8 mouse cellular contexts compared by ENCODE assay signal in the genomic region with DNA sequence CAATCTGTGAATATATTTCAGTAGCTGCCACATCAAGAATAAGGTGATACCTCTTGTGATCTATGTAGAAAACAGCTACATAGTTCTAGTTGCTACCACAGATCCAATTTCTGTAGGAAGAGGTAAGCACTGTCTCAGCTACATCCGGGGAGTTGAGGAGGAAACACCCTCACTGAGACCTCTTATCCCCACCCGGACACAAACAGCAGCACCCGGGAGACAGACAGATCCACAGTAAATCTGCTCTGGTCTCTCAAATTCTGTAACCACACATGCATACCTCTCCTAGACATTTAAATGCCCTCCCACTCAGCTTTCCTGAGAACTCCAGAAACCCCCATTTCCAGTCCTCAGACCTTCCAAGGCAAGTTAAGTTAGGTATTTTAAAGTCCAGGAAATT. TPM values are rescaled to one million over a fixed set of nuclear protein-coding genes. Genes with fewer than 3 reads are reported as not detected.
DNase-seq lines count a peak whose midpoint lies in the region; ATAC-seq and TF ChIP-seq lines count a peak whose summit lies in the region.

No protein-coding gene starts in this region.

- no peaks in the 10 kb centered on the region for H3K9me3 ChIP-seq in heart, embryonic 13.5 days
- H3K9me3 ChIP-seq in forebrain, embryonic 13.5 days (replicated peaks), result no peaks in the 10 kb centered on the region

- H3K79me2 ChIP-seq in myocyte (ENCODE audit: control insufficient read depth, insufficient read depth), result no peaks in the 10 kb centered on the region

- H3K27ac ChIP-seq in heart, embryonic 13.5 days (replicated peaks), result peak overlapping the region; percentile 98
- no peak overlapping the region for H3K27ac ChIP-seq in forebrain, embryonic 13.5 days

- H3K4me2 ChIP-seq in heart, embryonic 13.5 days, result peak overlapping the region; percentile 80
- H3K4me2 ChIP-seq in forebrain, embryonic 13.5 days, result peak overlapping the region; percentile 76
- H3K4me2 ChIP-seq in myocyte (ENCODE audit: low read depth), result peak overlapping the region; percentile 89

- peak overlapping the region; percentile 93 for H3K9ac ChIP-seq in heart, embryonic 13.5 days
- H3K9ac ChIP-seq in forebrain, embryonic 13.5 days, result peak overlapping the region; percentile 61; the same call in 1 of the 2 replicates

- WGBS in heart, embryonic 13.5 days, result 5% methylated on average over 3 of the region's 3 CpGs
- WGBS in forebrain, embryonic 13.5 days, result 48% methylated on average over 3 of the region's 3 CpGs

- H3K4me1 ChIP-seq in heart, embryonic 13.5 days, result peaks cover 49% of the 10 kb centered on the region
- peaks cover 8% of the 10 kb centered on the region for H3K4me1 ChIP-seq in forebrain, embryonic 13.5 days

- H3K36me3 ChIP-seq in heart, embryonic 13.5 days, result no peaks in the 10 kb centered on the region
- no peaks in the 10 kb centered on the region for H3K36me3 ChIP-seq in forebrain, embryonic 13.5 days (ENCODE audit: poor library complexity, severe bottlenecking)
- no peaks in the 10 kb centered on the region for H3K36me3 ChIP-seq in myocyte (ENCODE audit: control insufficient read depth, insufficient read depth)

- no peak for DNase-seq in heart, adult 8-10 months (ENCODE audit: low spot score)
- DNase-seq in kidney, postnatal 4 days, result peak; percentile 4 to 24
- DNase-seq in layer of hippocampus, adult 8-10 months (ENCODE audit: low spot score in 2 of 2), result no peak
- no peak for DNase-seq in layer of hippocampus, adult 9-11 months
- DNase-seq in ovary, postnatal 36 days (ENCODE audit: low spot score), result no peak

- H3ac ChIP-seq in myocyte (ENCODE audit: control insufficient read depth, insufficient read length), result peak overlapping the region; percentile 12

- TF ChIP-seq POLR2A in myocyte (IDR thresholded peaks at IDR 0.05; ENCODE audit: insufficient read length, low read depth), result no peak

- no peaks in the 10 kb centered on the region for H3K27me3 ChIP-seq in heart, embryonic 13.5 days (replicated peaks)
- 0 out of 2 replicates have a peak, but pooled peaks cover 2% of the 10 kb centered on the region for H3K27me3 ChIP-seq in forebrain, embryonic 13.5 days
- no peaks in the 10 kb centered on the region for H3K27me3 ChIP-seq in myocyte (ENCODE audit: control insufficient read depth, insufficient read depth, insufficient read length)

- H3K4me3 ChIP-seq in heart, embryonic 13.5 days, result peak overlapping the region; percentile 89
- no peak overlapping the region; the same call in 1 of the 2 replicates for H3K4me3 ChIP-seq in forebrain, embryonic 13.5 days
- H3K4me3 ChIP-seq in myocyte, result peak overlapping the region; percentile 73

- no peak for ATAC-seq in heart, embryonic 13.5 days (ENCODE audit: extremely low read depth, insufficient number of reproducible peaks, low FRiP score, low TSS enrichment)
- ATAC-seq in forebrain, embryonic 13.5 days, result no peak

TF ChIP-seq in myocyte, 11 proteins besides CTCF, POLR2A, EP300 and RAD21:
- TF ChIP-seq USF1 (IDR thresholded peaks at IDR 0.05; ENCODE audit: low read depth), result no peak
- TF ChIP-seq CEBPB (IDR thresholded peaks at IDR 0.05; ENCODE audit: insufficient read depth, poor library complexity, severe bottlenecking), result no peak
- no peak for TF ChIP-seq MAX (IDR thresholded peaks at IDR 0.05; ENCODE audit: low read depth)
- TF ChIP-seq E2F4 (IDR thresholded peaks at IDR 0.05; ENCODE audit: insufficient read depth), result no peak
- TF ChIP-seq TCF3 (IDR thresholded peaks at IDR 0.05; ENCODE audit: insufficient read length, low read depth), result no peak
- TF ChIP-seq POLR2AphosphoS2 (IDR thresholded peaks at IDR 0.05; ENCODE audit: insufficient read length, low read depth), result no peak

RNA-seq across cellular contexts. Expression of a gene that starts 2.0 kb away (rescaled TPM):
- 52.3 and 55.4 TPM in 2 replicates for polyA plus RNA-seq in heart, embryonic 13.5 days (2015; fragmentation: Nextera tagmentation; extraction: Ambion mirVana)
- 100 to 1,000 TPM; 156 to 177 (median 174) TPM for total RNA-seq in heart, adult 8-10 months (2022)
- 3.9 and 4.1 TPM in 2 replicates for polyA plus RNA-seq in forebrain, embryonic 13.5 days (2015; fragmentation: Nextera tagmentation; extraction: Ambion mirVana)
- polyA plus RNA-seq in myocyte (2012; fragmentation: generic; extraction: Trizol), result 21.3 TPM
- 10 to 100 TPM; 10.4 to 16.4 (median 13.4) TPM for total RNA-seq in layer of hippocampus, adult 8-10 months (2022)

Comparison
In these comparisons a context has a peak if more than half of its experiments do, and no peak if none do; other contexts are left out.
1. DNase-seq: peak in kidney, postnatal 4 days (2 of 2); none in heart, adult 8-10 months (single experiment), layer of hippocampus, adult 8-10 months (0 of 2), layer of hippocampus, adult 9-11 months (single experiment) and ovary, postnatal 36 days (single experiment).
2. Peak in every context shown above with its lines, with median percentiles within 50 percentile points of each other: H3K4me2 ChIP-seq.